Mouse (Mus musculus): ENCODE measurements around the gene Plekha6.
"Not testable (repeated sequence)": the region's sequence is repeated elsewhere in the genome, so short reads cannot be mapped to it uniquely, and the experiment has no call there.

Gene Plekha6

DNA sequence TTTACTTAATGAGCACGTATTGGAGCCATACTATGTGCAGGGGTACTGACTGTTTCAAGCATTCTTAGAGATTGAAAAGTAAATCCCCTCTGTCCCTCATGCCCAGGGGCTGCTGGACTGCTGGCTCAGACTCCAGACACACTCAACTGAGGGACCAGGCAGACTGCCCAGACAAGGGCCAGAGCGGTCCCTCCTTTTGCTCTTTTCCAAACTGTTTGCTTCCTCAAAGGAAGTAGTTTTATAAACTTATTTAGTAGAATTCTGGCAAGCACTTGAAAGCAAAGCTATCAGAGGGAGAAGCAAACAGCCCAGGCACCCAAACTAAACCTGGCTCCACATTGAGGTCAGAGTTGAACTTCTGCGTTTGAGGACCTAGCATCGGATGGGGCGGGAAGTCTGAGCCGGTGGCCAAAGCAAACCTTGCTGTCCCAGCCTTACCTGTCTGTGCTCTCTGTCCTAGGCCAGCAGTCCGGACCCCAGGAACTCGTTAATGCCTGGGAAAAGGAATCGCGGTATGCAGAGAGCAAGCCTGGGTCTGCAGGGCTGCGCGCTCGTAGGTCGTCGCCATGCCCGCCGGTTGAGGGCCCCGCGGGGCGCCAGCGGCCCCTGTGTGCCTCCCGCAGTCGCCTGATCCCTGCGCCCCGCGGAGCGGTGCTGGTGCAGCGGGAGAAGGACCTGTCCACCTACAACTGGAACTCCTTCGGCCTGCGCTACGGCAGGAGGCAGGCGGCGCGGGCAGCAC is 165.1 kb downstream of the Plekha6 start:
- DNase-seq = peak; percentile 85

DNA sequence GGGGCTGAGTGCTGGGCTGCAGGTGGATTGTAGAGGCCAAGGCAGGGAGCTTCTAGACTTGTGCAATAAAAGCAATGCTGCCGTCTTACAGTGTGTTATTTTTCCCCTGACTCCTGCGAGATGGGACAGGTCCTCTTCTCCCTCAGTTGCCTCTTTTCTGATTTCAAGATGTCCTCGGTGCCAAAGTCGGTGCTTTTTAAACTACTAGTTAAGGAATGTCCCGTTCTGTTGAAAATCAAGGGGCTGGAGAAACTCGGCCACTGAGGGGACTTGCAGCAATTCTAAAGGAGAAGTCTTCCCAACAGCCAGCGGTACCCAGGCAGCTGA is 165.6 kb downstream of the Plekha6 start:
- DNase-seq = no peak

DNA sequence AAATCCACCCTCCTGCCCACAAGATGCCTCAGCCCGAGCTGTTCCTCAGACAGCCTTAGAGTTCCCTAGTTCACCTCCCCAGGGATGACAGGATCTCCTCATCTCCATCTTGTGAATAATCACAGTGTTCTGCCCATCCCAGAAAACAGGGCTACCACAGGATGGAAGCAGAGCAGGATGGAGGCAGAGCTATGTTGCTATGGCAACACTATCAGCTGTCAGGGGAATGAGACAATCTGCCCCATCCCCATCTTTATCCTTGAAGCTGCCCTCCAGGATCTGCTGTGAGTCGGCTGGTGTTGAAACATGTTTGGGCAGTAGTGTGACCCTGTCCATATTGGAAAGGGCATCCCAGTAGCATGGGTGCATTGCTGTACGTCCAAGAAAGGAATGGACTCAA is 167.1 kb downstream of the Plekha6 start:
- no peak for DNase-seq

DNA sequence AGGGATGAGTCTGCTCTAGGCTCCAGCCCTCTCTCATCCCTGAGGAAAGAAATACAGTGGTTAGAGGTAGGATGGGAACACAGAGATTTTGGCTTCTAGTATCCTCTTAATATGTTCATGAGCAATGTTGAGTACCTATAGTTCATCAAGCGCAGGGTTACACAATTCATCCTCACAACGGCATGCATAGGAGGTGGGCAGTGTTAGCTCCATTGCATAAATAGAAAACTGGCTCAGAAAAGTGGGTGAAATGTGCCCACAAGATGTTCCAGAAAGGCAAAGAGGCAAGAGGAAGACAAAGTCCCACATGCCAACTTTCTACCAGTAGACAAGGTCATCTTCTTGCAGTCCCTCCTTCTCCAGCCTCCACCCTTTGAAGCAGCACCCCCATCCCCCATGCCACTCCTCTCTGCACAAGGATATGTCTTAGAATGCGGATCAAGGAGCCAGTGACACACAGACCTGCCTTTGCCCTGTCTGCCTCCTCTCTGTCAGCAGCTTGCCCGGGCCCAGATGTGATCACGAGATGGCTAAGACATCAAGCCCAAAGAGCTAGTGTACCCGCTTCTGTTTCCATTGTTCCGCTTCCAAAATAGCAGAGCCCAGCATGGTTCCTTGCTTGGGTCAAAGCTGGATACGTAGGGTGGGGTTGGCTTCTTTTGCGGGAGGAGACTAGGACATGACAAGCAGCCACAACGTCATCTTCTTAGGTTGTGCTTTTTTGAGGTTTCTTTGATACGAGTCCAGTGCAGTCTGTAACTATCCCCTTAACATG is 168.8 kb downstream of the Plekha6 start:
- no peak for DNase-seq

DNA sequence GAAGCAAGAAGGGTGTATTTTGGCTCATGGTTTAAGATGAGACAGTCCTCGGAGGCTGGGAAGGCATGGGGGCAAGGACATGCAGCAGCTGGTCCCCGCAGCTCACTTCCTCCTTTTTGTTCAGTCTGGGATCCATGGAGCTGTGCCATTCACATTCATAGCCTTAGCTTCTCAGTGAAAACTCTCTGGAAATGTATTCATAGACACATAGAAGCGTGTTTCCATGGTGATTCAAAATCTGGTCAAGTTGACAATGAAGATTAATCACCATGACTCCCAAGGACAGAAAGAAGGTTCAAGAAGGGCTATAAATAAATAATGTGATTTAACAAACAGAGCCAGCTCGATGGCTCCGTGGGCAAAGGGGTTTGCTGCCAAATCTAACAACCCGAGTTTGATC is 169.9 kb downstream of the Plekha6 start:
- no peak for DNase-seq

DNA sequence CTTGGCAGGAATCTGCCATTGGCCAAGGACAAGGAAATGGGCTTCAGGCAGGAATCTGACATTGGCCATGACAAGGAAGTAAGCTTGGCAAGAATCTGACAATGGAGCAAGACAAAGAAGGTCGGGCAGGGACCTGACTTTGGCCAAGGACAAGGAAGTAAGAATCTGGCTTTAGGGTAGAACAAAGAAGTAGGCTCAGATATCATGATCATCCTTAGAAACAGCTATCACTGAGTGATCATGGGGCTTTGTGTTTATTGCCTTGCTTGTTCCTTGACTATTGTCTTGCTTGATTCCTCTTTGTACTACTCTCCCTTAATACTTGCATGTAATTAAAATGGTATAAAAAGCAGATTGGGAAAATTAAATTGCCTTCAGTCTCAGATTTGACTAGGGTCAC is 176.4 kb downstream of the Plekha6 start:
- not testable (repeated sequence) for DNase-seq

DNA sequence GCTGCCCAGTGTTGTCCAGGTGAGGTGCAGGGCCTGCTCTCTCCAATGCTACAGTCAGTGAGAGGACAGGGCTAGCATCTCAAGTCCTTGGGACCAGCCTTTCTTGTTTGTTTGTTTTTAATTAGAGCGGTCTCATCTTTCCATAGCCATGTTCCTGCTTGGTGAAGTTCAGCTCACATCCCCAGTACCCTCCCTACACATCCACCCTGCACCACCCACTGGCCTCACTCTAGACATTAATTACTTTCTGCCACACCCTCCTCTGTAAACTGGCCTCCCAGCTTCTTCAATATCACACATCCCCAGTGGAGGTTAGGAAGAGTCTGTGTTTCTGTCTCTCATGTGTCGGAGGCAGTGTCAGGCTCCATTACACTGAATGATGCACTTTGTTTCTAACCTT is 180.3 kb downstream of the Plekha6 start:
- DNase-seq = no peak

DNA sequence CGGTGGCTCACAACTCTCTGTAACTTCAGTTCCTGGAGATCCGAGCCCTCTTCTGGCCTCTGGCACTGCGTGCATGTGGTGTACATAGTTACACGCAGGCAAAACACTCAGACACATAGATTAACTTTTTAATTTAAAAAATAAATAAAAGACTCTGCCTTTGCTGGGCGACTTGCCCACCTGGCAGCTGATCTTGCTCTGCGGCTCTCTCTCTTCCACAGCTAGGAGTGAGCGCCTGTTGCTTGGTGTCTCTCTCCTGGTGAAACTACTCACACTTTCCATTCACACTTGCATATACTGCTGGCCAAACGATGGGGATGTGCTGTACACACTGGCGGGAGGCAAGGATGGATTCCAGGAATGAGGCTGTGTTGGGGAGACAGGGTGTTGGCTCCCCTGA is 182.5 kb downstream of the Plekha6 start:
- no peak for DNase-seq

DNA sequence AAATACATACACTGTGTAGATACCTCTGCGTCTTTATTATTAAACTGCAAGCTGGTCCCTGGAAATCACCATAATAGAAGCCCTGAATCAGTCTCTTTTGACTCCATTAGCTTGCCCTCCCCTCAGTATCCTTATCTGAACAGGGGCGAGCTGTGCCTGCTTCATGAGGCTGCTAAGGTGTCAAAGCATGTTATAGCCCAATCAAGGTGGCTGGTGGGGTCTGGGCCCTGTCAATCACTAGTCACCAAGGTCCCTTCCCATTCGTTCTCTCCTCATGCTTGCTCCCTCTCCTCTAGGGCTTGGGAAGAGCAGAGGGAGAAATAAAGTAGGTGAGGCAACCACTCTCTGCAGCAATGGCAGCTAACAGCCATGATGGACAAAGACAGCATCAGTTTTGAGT is 183.2 kb downstream of the Plekha6 start:
- DNase-seq = no peak

DNA sequence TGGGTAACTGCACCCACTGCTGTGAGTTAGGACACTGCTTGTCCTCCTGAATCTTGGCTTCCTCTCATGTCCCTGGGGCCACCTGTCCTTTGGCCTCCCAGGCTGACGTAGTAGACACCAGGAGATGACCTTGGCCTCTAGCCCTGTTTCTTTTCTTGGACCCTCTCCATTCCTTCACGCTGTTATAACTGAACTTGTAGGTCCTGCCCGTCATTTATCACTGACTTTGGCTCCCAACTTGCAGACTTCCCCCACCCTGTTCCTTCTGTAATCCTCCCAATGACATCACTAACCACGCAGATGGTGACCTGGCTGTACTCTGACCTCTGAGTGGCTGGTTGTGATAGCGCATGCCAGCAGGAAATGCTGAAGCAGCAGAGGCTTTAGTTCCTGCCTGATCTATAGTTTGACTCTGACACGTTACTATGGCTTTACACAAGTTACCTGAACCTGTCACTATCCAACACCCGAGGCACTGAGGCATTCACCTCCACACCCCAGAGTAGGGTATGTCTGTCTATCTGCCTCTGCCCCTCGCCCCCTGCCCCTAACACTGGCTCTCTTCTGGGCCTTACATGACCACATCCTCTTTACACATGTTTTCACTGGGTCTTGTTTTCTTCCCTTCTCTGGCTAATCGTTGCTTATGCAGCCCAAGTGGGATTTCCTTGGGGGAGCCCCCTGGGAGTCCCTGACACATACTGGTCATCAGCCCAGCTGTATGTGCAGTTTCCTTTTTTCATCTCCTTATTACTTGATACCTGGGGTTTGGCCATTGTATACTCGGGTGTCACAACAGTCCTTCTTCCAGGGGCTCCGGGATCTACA is 183.9 kb downstream of the Plekha6 start:
- DNase-seq = no peak

DNA sequence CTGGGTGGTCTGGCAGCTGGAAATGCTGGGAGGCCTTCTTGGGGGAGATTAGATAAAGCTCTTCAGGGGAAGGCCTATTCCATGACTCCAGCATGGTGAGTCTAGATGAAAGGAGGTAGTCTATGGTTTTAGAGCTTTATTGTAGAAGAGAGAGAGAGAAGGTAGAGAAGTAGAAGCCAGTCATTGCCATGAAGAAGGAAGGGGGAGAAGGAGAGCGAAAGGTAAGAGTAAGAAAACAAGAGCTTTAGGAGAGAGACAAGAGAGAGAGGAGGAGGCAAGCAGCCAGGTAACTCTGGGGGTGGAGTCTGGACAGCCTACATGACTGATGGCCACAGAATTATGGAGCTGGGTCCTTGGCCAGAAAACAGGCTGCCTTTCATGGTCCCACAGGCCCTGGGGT is 186.2 kb downstream of the Plekha6 start, which contains the start of gene Ren1:
TSS of gene Ren1 (plus strand) at position 301 of the 400 bp plus-strand sequence.
- no peak for DNase-seq

DNA sequence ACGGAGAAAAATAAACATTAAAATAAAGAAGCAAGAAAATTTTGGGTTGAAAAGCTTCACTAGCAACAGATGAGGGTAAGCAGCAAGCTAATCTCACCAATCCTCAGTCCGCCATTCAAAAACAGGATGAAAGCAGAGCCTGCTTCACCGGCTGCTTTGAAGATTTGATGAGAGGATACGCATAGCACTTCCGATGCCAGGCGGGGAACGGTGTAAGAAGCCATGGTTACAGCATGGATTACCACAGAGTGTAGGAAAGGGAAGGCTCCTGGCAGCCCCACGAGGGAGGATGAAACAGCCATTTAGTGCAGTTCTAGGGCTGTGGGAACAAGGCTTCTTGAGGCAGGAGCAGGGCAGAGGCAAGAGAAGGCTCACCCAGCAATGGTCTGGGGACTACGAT is 187.8 kb downstream of the Plekha6 start:
- DNase-seq = no peak
